Mouse (Mus musculus) kidney, postnatal 0 days (tissue): ENCODE measurements around the gene Sult2b1. TPM values are rescaled to one million over a fixed set of nuclear protein-coding genes. Genes with fewer than 3 reads are reported as not detected.

ENCODE experiments used
- ATAC-seq: fragments of 200-750 bp; cut with Nextera tagmentation; replicated peaks from 2 replicates; pipeline ENCODE4 v1.8.0; 2017; ENCODE audit warnings: low read depth, moderate number of reproducible peaks, moderate TSS enrichment, moderate library complexity; ENCODE audit not compliant: low FRiP score
- DNase-seq: peaks from one replicate; pipeline ENCODE4 v3.0.0-alpha.2; 2016; ENCODE audit warnings: low spot score
- H3K27ac ChIP-seq: fragments of 300-500 bp; sonication (generic); 2 replicates; pipeline ENCODE4 v1.5.1; 2014; ENCODE audit warnings: mild to moderate bottlenecking
- H3K27me3 ChIP-seq: fragments of 300-500 bp; sonication (generic); 2 replicates; pipeline ENCODE4 v1.6.1; 2014; ENCODE audit warnings: low read length, mixed read lengths; ENCODE audit not compliant: insufficient read depth
- H3K36me3 ChIP-seq: fragments of 300-500 bp; sonication (generic); 2 replicates; pipeline ENCODE4 v1.6.1; 2014; ENCODE audit warnings: low read length, mixed read lengths; ENCODE audit not compliant: insufficient read depth
- H3K4me1 ChIP-seq: fragments of 300-500 bp; sonication (generic); replicated peaks from 2 replicates; pipeline ENCODE4 v1.6.1; 2014; ENCODE audit warnings: antibody characterized with exemption, low read length, mixed read lengths; ENCODE audit not compliant: insufficient read depth
- H3K4me2 ChIP-seq: fragments of 300-500 bp; sonication (generic); 2 replicates; pipeline ENCODE4 v1.6.1; 2014; ENCODE audit warnings: mild to moderate bottlenecking, low read length, moderate library complexity, mixed read lengths
- H3K4me3 ChIP-seq: fragments of 300-500 bp; sonication (generic); replicated peaks from 2 replicates; pipeline ENCODE4 v1.5.1; 2014; ENCODE audit warnings: low read depth, low read length
- H3K9ac ChIP-seq: fragments of 300-500 bp; sonication (generic); 2 replicates; pipeline ENCODE4 v1.6.1; 2014; ENCODE audit warnings: low read depth, low read length
- H3K9me3 ChIP-seq: fragments of 300-500 bp; sonication (generic); replicated peaks from 2 replicates; pipeline ENCODE4 v1.6.1; 2016; ENCODE audit warnings: low read length, inconsistent platforms, mixed read lengths
- CTCF ChIP-seq: IDR thresholded peaks from 2 replicates; pipeline ENCODE4 v1.5.1; 2016; ENCODE audit warnings: antibody characterized with exemption, low read depth, mild to moderate bottlenecking, moderate library complexity
- WGBS: fragments of 180-500 bp; shearing (Covaris S2); extraction: QIAGEN DNeasy Blood & Tissue Kit; methylation state at CpG from one replicate; pipeline ENCODE4 v1.1.7; 2014; 5-methylcytosine and 5-hydroxymethylcytosine counted together
- polyA plus RNA-seq: library from polyadenylated mRNA; unstranded; fragments of >200 nt; fragmentation: Nextera tagmentation; extraction: Ambion mirVana; gene quantifications from 2 replicates; pipeline ENCODE4 v1.2.1, GENCODE M21; 2015

The Sult2b1 gene
- polyA plus RNA-seq, 1 experiment from 2014 or later, result 3.9 TPM

GRCm38 (mm10) chr7:45826631-45827030, 42.2 kb upstream of the Sult2b1 start:
- Histone ChIP-seq H3K9ac (no peak overlapping the region), H3K9me3 (no peaks in the 10 kb centered on the region), H3K27ac (no peak overlapping the region), H3K4me2 (no peak overlapping the region), H3K27me3 (no peaks in the 10 kb centered on the region), H3K36me3 (peaks cover 32% of the 10 kb centered on the region), H3K4me1 (peaks cover 6% of the 10 kb centered on the region), H3K4me3 (no peak overlapping the region)
- DNase-seq, result no peak
- WGBS, result 89% methylated on average over 7 of the region's 7 CpGs
- no peak for ATAC-seq
- TF ChIP-seq CTCF, result no peak

GRCm38 (mm10) chr7:45824598-45824997, 40.1 kb upstream of the Sult2b1 start, which contains the start of gene Kcnj14:
TSS of gene Kcnj14 (minus strand) at chr7:45824782.
- H3K4me2 ChIP-seq, result no peak within 1 kb of the TSS
- no peak for DNase-seq
- TF ChIP-seq CTCF, result no peak
- no peak within 1 kb of the TSS for H3K4me3 ChIP-seq
- H3K36me3 ChIP-seq, result peaks cover 32% of the 10 kb centered on the region
- no peaks in the 10 kb centered on the region for H3K27me3 ChIP-seq
- 74% methylated on average over 7 of the region's 7 CpGs for WGBS
- H3K27ac ChIP-seq, result no peak within 1 kb of the TSS
- H3K9ac ChIP-seq, result no peak within 1 kb of the TSS
- ATAC-seq, result no peak
- H3K9me3 ChIP-seq, result no peaks in the 10 kb centered on the region
- peaks cover under 1% of the 10 kb centered on the region; the same call in 1 of the 2 replicates for H3K4me1 ChIP-seq

GRCm38 (mm10) chr7:45820913-45821312, 36.4 kb upstream of the Sult2b1 start:
- DNase-seq (no peak), ATAC-seq (no peak)
- Histone ChIP-seq H3K27me3 (no peaks in the 10 kb centered on the region), H3K4me2 (no peak overlapping the region), H3K4me3 (no peak overlapping the region), H3K9ac (no peak overlapping the region), H3K27ac (no peak overlapping the region), H3K4me1 (no peaks in the 10 kb centered on the region), H3K36me3 (peaks cover 8% of the 10 kb centered on the region), H3K9me3 (no peaks in the 10 kb centered on the region)
- TF ChIP-seq CTCF, result no peak

- no peaks in the 10 kb centered on the region for H3K27me3 ChIP-seq
- H3K4me1 ChIP-seq, result no peaks in the 10 kb centered on the region
- TF ChIP-seq CTCF, result no peak
- H3K9ac ChIP-seq, result no peak overlapping the region
- no peaks in the 10 kb centered on the region for H3K36me3 ChIP-seq
- 12% methylated on average over 25 of the region's 25 CpGs for WGBS
- no peak for DNase-seq
- peak overlapping the region; percentile 45 for H3K4me2 ChIP-seq
- no peak for ATAC-seq
- H3K4me3 ChIP-seq, result 0 out of 2 replicates have a peak overlapping the region, but pooled peaks have one; percentile 4
- H3K9me3 ChIP-seq, result no peaks in the 10 kb centered on the region
- H3K27ac ChIP-seq, result no peak overlapping the region
Observed at GRCm38 (mm10) chr7:45819843-45820242, 35.4 kb upstream of the Sult2b1 start.

GRCm38 (mm10) chr7:45815984-45816351, 31.5 kb upstream of the Sult2b1 start:
- no peak for TF ChIP-seq CTCF
- 67% methylated on average over 2 of the region's 2 CpGs for WGBS
- H3K9me3 ChIP-seq, result no peaks in the 10 kb centered on the region
- no peaks in the 10 kb centered on the region for H3K27me3 ChIP-seq
- H3K4me2 ChIP-seq, result no peak overlapping the region
- H3K9ac ChIP-seq, result no peak overlapping the region
- H3K4me1 ChIP-seq, result peaks cover 9% of the 10 kb centered on the region
- no peak overlapping the region for H3K27ac ChIP-seq
- ATAC-seq (no peak), DNase-seq (no peak)
- no peak overlapping the region for H3K4me3 ChIP-seq
- H3K36me3 ChIP-seq, result peaks cover 13% of the 10 kb centered on the region; the same call in 1 of the 2 replicates

- Histone ChIP-seq H3K4me1 (peaks cover 9% of the 10 kb centered on the region), H3K9me3 (no peaks in the 10 kb centered on the region), H3K9ac (no peak overlapping the region), H3K27me3 (no peaks in the 10 kb centered on the region), H3K36me3 (peaks cover 19% of the 10 kb centered on the region), H3K27ac (no peak overlapping the region), H3K4me2 (no peak overlapping the region), H3K4me3 (no peak overlapping the region)
- DNase-seq (no peak), ATAC-seq (no peak)
- TF ChIP-seq CTCF, result no peak
- 67% methylated on average over 10 of the region's 10 CpGs for WGBS
Observed at GRCm38 (mm10) chr7:45815323-45815983, 31.0 kb upstream of the Sult2b1 start.

GRCm38 (mm10) chr7:45814841-45815240, 30.4 kb upstream of the Sult2b1 start:
- WGBS, result 1% methylated on average over 5 of the region's 5 CpGs
- ATAC-seq (no peak), DNase-seq (no peak)
- peaks cover 25% of the 10 kb centered on the region for H3K36me3 ChIP-seq
- no peak for TF ChIP-seq CTCF
- no peak overlapping the region for H3K9ac ChIP-seq
- no peak overlapping the region for H3K27ac ChIP-seq
- H3K4me3 ChIP-seq, result 0 out of 2 replicates have a peak overlapping the region, but pooled peaks have one; percentile 13
- H3K4me1 ChIP-seq, result peaks cover 9% of the 10 kb centered on the region
- H3K9me3 ChIP-seq, result no peaks in the 10 kb centered on the region
- H3K27me3 ChIP-seq, result no peaks in the 10 kb centered on the region
- peak overlapping the region; percentile 52 for H3K4me2 ChIP-seq
